Mouse (Mus musculus): ENCODE results near the gene Gzmm.

The Gzmm gene

DNA sequence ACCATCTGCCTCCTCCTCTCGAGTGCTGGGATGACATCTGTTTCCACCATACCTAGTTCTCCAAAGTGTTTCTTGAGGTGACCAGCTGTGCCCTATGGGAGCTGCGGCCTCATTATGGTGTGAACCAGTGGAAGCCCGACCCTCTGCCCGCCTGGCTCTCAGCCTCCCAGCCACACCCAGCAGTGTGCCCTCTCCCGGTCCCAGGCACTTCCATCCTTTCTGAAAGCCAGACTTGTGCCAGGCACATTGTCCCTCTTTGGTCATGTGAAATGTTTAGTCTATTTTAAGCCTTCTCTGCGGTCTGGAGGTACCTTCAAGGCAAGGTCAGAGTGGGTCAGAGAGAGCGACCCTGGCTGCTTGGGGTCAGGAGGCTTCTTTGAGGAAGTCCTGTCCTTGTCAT is 34.9 kb downstream of the Gzmm start:
- no peak for DNase-seq (ENCODE audit: inconsistent age in 2 of 2, low spot score in 1 of 2)

DNA sequence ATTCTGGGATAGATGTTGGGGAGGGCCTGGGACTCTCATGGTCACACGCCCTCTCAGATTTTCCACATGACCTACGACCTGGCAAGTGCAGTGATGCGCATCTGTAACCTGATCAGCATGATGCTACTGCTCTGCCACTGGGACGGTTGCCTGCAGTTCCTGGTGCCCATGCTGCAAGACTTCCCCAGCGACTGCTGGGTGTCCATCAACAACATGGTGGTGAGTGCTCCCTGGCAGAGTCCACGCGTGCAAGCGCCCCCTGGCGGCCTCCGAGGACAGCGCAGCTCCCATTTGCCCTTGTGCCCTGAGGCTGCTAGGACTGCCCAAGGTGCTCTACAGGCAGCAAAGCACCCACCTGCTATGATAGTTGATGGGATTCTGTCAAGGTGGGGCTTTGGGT is 37.3 kb downstream of the Gzmm start:
- peak; percentile 69 to 84 for DNase-seq (ENCODE audit: inconsistent age in 2 of 2, low spot score in 1 of 2)

DNA sequence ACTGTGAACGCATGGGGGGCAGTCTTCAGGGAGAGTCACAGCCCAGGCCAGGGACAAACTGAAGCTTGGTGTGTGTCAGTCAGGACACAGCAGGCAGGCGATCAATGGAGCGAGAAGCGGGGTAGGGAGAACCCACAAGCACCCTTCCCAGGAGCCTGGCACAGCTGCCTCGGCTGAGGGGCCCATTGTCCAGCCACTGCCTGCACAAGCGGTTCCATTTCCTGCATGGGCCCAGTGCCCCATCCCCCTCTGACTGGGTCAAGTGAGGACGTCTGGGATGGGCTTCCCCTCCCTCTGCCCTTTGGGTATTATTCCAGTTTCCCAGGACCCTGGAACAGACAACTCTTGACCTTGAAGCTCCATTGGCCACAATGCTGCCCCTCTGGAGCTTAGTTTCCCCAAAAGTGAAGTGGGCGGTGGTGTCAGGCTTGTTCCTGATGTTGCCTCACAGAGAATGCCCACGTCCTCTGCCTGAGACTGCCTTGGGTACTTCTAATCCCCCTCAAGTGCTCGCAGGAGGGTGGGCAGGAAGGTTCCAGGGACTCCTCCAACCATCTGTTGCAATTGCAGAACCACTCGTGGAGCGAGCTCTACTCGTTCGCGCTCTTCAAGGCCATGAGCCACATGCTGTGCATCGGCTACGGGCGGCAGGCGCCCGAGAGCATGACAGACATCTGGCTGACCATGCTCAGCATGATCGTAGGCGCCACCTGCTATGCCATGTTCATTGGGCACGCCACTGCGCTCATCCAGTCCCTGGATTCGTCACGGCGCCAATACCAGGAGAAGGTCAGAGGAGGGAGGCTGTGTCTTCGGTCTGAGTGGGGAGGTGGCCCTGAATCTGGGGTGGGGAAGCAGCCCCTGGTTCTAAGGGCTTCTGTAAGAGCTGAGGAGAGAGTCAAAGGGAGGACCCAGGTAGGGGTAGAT is 39.8 kb downstream of the Gzmm start:
- no peak for DNase-seq (ENCODE audit: inconsistent age in 2 of 2, low spot score in 1 of 2)

DNA sequence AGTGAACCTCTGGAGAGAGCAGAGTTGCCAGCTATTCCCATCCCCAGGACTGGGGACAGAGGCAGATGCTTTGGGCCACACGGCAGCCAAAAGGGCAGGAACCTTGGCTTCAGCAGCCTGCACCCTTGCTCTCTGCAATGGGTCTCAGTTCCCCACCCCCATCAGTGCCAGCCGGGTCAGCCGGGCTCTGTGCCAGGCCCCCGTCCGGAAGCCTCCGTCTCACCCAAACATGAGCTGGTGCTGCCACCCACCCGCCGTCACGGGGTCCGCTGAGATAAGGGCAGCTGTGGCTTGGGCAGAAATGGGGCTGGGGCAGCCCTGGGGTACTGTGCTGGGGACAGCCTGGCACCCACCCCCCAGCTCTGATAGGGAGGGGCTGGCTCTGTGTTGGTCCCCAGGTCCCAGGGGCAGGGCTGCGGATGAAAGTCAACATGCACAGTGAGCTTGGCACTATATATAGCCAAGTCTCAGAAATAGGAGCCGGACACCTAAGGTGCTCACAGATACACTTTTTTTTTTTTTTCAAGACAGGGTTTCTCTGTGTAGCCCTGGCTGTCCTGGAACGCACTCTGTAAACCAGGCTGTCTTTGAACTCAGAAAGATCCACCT is 40.6 kb downstream of the Gzmm start:
- no peak for DNase-seq (ENCODE audit: inconsistent age in 2 of 2, low spot score in 1 of 2)

DNA sequence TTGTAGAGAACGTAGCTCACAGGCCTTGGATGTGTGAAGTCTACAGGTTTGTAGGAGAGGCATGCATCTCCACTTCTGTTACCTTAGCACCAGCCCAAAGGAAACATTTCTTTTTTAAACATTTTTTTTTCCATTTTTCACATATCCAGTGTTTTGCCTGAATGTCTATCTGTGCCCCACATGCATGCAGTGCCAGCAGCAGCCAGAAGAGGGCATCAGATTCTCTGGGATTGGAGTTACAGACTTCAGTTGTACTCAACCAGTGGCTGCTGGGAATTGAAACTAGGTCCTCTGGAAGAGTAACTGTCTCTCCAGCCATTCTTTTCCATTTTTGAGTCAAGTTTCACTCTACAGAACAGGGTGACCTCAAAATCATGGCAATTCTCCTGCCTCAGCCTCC is 43.7 kb downstream of the Gzmm start:
- peak in 1 of 2 experiments; percentile 77 for DNase-seq (ENCODE audit: inconsistent age in 2 of 2, low spot score in 1 of 2)

GRCm38 (mm10) chr10:79733847-79734246 is 45.0 kb downstream of the Gzmm start:
- no peak for DNase-seq (ENCODE audit: inconsistent age in 2 of 2, low spot score in 1 of 2)

- DNase-seq (ENCODE audit: inconsistent age in 2 of 2, low spot score in 1 of 2) = no peak
Measured at GRCm38 (mm10) chr10:79735361-79735760, 46.5 kb downstream of the Gzmm start.

DNA sequence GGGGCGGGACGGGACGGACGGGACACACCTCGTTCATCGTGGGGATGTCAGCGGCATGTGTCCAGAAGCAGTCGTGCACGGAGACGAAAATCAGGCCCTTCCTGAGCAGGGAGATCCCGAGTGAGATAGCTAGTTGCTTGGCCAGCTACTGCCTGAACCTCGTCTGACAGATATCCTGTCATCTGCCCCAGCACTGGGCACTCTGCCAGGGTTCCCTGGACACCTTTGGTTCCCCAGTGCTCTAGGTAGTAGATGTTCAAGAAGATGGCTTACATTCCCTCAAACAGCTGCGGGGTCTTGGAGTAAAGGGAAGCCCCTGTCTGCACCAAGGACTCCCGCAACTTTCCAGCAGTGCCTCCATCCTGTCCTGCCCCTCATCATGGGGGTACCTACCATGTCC is 47.9 kb downstream of the Gzmm start:
- no peak for DNase-seq (ENCODE audit: inconsistent age in 2 of 2, low spot score in 1 of 2)

DNA sequence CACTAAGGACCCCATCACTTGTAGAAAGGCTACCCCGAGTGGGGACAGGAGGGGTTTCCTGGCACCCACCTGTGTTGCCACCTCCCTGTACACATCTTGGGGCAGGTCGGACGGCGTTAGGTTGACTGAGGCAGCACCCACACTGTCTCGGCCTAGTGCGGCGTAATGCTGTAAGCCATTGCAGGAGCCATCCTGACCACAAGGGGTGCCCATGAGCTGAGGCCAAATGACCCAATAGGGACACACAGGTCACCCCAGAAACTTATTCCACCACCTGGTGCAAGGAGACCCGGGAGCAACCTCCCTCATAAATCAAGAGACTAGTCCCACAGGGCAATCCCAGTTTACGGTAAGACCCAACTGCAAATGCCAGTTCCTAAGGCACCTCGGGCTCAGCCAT is 49.4 kb downstream of the Gzmm start:
- DNase-seq (ENCODE audit: inconsistent age in 2 of 2, low spot score in 1 of 2) = peak in 1 of 2 experiments; percentile 59

DNA sequence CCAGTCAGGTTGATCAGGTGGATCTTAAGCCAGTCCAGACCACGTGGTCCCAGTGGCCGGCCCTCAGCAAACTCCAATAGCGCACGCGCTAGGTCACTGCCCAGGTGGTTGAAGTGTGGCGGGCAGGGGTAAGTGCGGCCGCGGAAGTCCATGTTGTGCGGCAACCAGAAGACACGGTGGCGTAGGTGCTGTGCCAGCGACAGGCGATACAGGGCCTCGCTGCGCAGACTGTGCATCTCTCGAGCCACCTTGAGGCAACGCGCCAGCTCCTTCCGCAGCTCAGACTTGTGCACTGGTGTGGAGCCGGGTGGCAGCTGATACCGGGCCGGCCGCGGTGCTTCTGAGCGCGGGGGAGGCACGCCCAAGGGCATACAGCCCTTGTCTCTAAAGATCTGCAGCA is 50.4 kb downstream of the Gzmm start:
- no peak for DNase-seq (ENCODE audit: inconsistent age in 2 of 2, low spot score in 1 of 2)

- no peak for DNase-seq (ENCODE audit: inconsistent age in 2 of 2, low spot score in 1 of 2)
Measured at GRCm38 (mm10) chr10:79740863-79741262, 52.0 kb downstream of the Gzmm start.

- no peak for DNase-seq (ENCODE audit: inconsistent age in 2 of 2, low spot score in 1 of 2)
Measured at GRCm38 (mm10) chr10:79743161-79743560, 54.3 kb downstream of the Gzmm start.

DNA sequence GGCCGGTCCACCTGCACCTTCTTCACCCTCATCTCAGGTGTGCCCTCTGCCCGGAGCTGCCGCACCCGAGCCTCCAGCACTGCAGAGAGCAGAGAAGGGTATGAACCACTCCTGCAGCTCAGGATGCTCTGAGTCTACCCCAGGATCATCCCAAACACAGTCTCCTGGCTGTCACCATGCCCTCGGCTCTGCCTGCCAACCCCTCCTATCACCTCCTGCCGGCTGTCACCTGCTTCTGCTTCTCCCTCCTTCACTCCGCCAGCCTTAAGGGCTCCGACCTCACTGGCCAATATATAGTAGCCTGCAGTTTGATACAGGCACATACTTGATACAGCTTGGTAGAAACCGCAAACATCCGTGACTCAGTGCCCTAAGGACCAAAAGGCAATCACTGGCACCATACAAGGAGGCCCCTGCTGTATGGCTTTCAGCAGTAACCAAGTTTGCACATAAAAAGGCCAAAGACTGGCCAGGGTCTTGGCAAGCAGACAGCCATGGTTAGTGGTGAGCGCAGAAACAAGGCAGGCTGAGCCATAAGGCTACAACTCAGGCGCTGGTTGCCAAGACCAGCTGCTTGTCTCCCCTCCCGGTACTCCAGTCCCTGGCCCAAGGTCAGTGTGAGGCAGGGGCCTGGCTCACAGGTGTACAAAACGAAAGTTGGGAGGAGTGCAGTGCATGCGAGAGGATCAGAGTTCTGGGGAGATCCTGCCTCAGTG is 55.0 kb downstream of the Gzmm start:
- DNase-seq (ENCODE audit: inconsistent age in 2 of 2, low spot score in 1 of 2) = no peak

Data from adrenal gland, adult (tissue).